14 mouse cellular contexts compared by ENCODE assay signal in genomic region chr7:137307131-137307530, GRCm38 (mm10). TPM values are rescaled to one million over a fixed set of nuclear protein-coding genes. Genes with fewer than 3 reads are reported as not detected.
DNase-seq lines count a peak whose midpoint lies in the region; ATAC-seq lines count a peak whose summit lies in the region.
"Had no signal": no experiment of that assay in that cellular context is flagged by ENCODE, and none has a peak within 500 bp of the region (broad histone marks: within the 10 kb centered on the region; RNA-seq: fewer than 3 reads in every experiment).

No protein-coding gene starts in this region.

- H3K36me3 ChIP-seq in neural tube, embryonic 11.5 days (ENCODE audit: control insufficient read depth, insufficient read depth, low read length), result no peaks in the 10 kb centered on the region
- 0 out of 2 replicates have a peak, but pooled peaks cover 5% of the 10 kb centered on the region for H3K36me3 ChIP-seq in hindbrain, embryonic 12.5 days
- peaks cover 6% of the 10 kb centered on the region; the same call in 1 of the 2 replicates for H3K36me3 ChIP-seq in midbrain, embryonic 12.5 days
- H3K36me3 ChIP-seq: liver, embryonic 13.5 days had no signal

- H3K9ac ChIP-seq in neural tube, embryonic 11.5 days (ENCODE audit: low read length), result no peak overlapping the region
- peak overlapping the region; percentile 56 for H3K9ac ChIP-seq in hindbrain, embryonic 12.5 days
- H3K9ac ChIP-seq in midbrain, embryonic 12.5 days (replicated peaks), result peak overlapping the region; percentile 41; the same call in 1 of the 2 replicates
- H3K9ac ChIP-seq: forebrain, postnatal 0 days; liver, embryonic 13.5 days had no signal

- peak overlapping the region; percentile 36 for H3K4me2 ChIP-seq in neural tube, embryonic 11.5 days (ENCODE audit: low read depth)
- peak overlapping the region; percentile 43 for H3K4me2 ChIP-seq in hindbrain, embryonic 12.5 days (replicated peaks)
- H3K4me2 ChIP-seq in midbrain, embryonic 12.5 days (replicated peaks), result peak overlapping the region; percentile 48
- H3K4me2 ChIP-seq: liver, embryonic 13.5 days had no signal

- peak overlapping the region; percentile 12; the same call in 1 of the 2 replicates for H3K4me3 ChIP-seq in neural tube, embryonic 11.5 days (ENCODE audit: low read depth, low read length)
- H3K4me3 ChIP-seq in hindbrain, embryonic 12.5 days, result peak overlapping the region; percentile 15
- peak overlapping the region; percentile 34 for H3K4me3 ChIP-seq in midbrain, embryonic 12.5 days
- H3K4me3 ChIP-seq: layer of hippocampus, adult 2 months; liver, embryonic 13.5 days had no signal

- WGBS in neural tube, embryonic 11.5 days, result 8% methylated on average over 8 of the region's 8 CpGs
- WGBS in hindbrain, embryonic 12.5 days, result 8% methylated on average over 8 of the region's 8 CpGs
- 13% methylated on average over 8 of the region's 8 CpGs for WGBS in midbrain, embryonic 12.5 days

- H3K4me1 ChIP-seq in neural tube, embryonic 11.5 days (ENCODE audit: control insufficient read depth, insufficient read depth, low read length), result peaks cover 18% of the 10 kb centered on the region
- peaks cover 50% of the 10 kb centered on the region for H3K4me1 ChIP-seq in hindbrain, embryonic 12.5 days
- H3K4me1 ChIP-seq in midbrain, embryonic 12.5 days, result peaks cover 44% of the 10 kb centered on the region

- DNase-seq in neural tube, embryonic 11.5 days (ENCODE audit: low spot score), result peak; percentile 30
- DNase-seq in neural tube, embryonic 10.5 days (ENCODE audit: extremely low spot score, low spot score), result no peak
- no peak for DNase-seq in layer of hippocampus, postnatal 36 days
- no peak for DNase-seq in heart, postnatal 4 days
- no peak for DNase-seq in natural killer cell, adult 2 months (ENCODE audit: low spot score in 2 of 2)
- DNase-seq: adrenal gland, adult 8-10 months; forebrain, postnatal 0 days; kidney, adult 2 months; liver, embryonic 13.5 days; thymus, postnatal 4 days had no signal

- no peaks in the 10 kb centered on the region for H3K9me3 ChIP-seq in neural tube, embryonic 11.5 days (ENCODE audit: control insufficient read depth, low read length)
- H3K9me3 ChIP-seq in hindbrain, embryonic 12.5 days (replicated peaks), result no peaks in the 10 kb centered on the region
- no peaks in the 10 kb centered on the region for H3K9me3 ChIP-seq in midbrain, embryonic 12.5 days
- H3K9me3 ChIP-seq: liver, embryonic 13.5 days had no signal

- no peak for ATAC-seq in neural tube, embryonic 11.5 days (ENCODE audit: insufficient read depth, low FRiP score, low TSS enrichment)
- no peak for ATAC-seq in hindbrain, embryonic 12.5 days (ENCODE audit: low FRiP score)
- ATAC-seq in midbrain, embryonic 12.5 days (ENCODE audit: low FRiP score, low read depth), result no peak
- ATAC-seq: forebrain, postnatal 0 days; Patski had no signal

- no peak overlapping the region for H3K27ac ChIP-seq in neural tube, embryonic 11.5 days (ENCODE audit: low read depth, low read length)
- peak overlapping the region; percentile 67; the same call in 1 of the 2 replicates for H3K27ac ChIP-seq in hindbrain, embryonic 12.5 days
- peak overlapping the region; percentile 50 for H3K27ac ChIP-seq in midbrain, embryonic 12.5 days (replicated peaks)
- H3K27ac ChIP-seq: layer of hippocampus, adult 2 months; liver, embryonic 13.5 days had no signal

- peaks cover 25% of the 10 kb centered on the region for H3K27me3 ChIP-seq in neural tube, embryonic 11.5 days (ENCODE audit: control insufficient read depth, insufficient read depth, low read length)
- H3K27me3 ChIP-seq in hindbrain, embryonic 12.5 days, result peaks cover 12% of the 10 kb centered on the region; the same call in 1 of the 2 replicates
- H3K27me3 ChIP-seq in midbrain, embryonic 12.5 days, result peaks cover 56% of the 10 kb centered on the region

RNA-seq across cellular contexts. Expression of gene Ebf3, which starts 7.1 kb away (rescaled TPM):
- polyA plus RNA-seq in neural tube, embryonic 11.5 days (2014; fragmentation: Nextera tagmentation; extraction: Ambion mirVana), result 12.9 and 13.0 TPM in 2 replicates
- 23.0 and 23.4 TPM in 2 replicates for polyA plus RNA-seq in hindbrain, embryonic 12.5 days (2016; fragmentation: Nextera tagmentation; extraction: Ambion mirVana)
- 23.3 and 24.9 TPM in 2 replicates for polyA plus RNA-seq in midbrain, embryonic 12.5 days (2016; fragmentation: Nextera tagmentation; extraction: Ambion mirVana)
- total RNA-seq in layer of hippocampus, postnatal 36 days (2021), result under 1 TPM; 0.38 to 0.60 TPM
- total RNA-seq in heart, postnatal 4 days (2021), result 10 to 100 TPM; 18.7 to 20.1 TPM
